Mouse (Mus musculus) B cell, adult 2 months (primary cell): ENCODE measurements around the gene Tceal7.
"Not testable (repeated sequence)": the region's sequence is repeated elsewhere in the genome, so short reads cannot be mapped to it uniquely, and the experiment has no call there.

Source experiments
- DNase-seq, 2 experiments: peaks; one replicate each; pipeline ENCODE4 v3.0.0; 2022

The Tceal7 gene

GRCm38 (mm10) chrX:136249671-136250070 lies 35.1 kb downstream of the Tceal7 start:
- DNase-seq, result no peak

DNA sequence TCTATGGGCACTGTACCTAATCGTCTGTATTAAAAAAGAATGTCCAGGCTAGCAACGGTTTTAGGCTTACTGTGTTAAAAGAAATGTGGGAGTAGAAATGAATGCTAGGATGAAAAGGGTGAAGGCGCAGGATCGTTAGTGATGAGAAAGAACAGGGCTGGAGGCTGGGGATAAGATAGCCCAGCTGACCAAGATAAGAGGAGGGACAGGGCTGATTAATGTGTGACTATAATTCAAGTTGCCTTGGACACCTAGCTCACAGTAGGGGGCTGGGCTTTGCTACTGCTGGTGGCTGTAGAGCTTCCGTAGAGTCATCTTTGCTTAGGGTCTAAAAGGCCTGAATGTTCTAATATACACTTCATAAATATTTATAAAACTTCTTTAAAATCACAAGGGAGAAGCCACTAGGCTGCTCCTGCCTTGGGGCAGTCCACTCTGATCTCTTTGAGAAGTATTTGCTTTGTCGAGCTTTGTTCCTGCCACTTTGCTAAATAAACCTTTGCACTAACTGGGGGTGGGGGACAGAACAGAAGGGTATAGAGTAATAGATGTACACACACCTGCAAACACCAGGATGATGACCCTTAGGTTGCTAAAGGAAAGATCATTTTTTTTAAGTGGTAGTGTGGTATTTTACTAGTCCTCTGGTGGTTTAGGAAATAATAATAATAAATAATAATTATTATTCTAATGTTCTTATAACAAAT lies 37.6 kb downstream of the Tceal7 start:
- DNase-seq, result no peak

DNA sequence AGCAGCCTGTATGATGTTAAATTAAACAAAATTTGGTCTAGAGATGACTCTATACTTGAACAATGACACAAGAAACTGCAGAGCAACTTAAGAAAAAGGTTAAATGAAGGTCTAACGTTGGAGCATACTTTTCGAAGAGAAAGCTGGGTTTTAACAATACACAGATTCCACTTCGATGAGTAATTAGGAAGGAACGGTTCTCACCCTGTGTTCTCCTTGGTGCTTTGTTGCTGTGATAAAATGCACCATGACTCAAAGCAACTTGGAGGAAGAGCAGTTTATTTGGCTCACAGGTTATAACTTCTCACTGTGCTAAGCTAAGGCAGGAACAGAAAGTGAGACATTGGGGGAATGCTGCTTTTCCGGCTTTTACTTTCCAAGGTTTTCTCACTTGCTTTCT lies 53.1 kb downstream of the Tceal7 start:
- no peak for DNase-seq

- no peak for DNase-seq
These were observed 53.6 kb downstream of the Tceal7 start for GRCm38 (mm10) chrX:136268173-136268572.

DNA sequence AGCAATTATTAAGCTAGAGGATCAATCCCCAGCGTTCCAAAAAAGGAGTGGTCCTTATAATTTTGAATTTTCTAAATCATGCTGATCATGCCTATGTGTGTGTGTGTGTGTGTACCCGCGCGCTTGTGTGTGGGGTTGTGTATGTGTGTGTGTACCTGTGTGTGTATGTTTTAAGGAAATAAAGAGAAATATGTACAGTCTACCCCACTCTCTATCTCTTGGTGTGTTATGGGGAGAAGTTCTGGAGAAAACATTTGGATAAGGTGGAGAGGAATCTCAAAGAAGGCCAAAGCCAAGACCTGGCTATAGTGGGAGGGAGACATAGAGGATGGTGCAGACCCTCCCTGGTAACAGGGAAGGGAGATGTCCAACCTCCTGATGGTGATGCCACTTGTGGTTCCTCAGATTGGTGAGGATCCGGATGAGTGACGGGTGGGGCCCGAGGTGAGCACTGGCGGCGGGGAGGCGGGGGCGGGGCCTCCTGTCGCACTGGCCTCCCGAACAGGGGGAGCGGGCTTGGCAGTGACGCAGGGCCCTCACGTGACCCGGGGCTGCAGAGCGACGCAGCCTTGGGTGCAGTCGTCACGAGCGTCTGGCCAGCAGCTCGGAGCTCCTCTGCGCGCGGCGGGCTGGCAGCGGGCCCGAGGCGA lies 55.3 kb downstream of the Tceal7 start, which contains the start of gene Bex3:
Bex3 (plus strand) TSS at position 511 of the 650 bp plus-strand sequence.
- DNase-seq, result peak; percentile 50 to 54

DNA sequence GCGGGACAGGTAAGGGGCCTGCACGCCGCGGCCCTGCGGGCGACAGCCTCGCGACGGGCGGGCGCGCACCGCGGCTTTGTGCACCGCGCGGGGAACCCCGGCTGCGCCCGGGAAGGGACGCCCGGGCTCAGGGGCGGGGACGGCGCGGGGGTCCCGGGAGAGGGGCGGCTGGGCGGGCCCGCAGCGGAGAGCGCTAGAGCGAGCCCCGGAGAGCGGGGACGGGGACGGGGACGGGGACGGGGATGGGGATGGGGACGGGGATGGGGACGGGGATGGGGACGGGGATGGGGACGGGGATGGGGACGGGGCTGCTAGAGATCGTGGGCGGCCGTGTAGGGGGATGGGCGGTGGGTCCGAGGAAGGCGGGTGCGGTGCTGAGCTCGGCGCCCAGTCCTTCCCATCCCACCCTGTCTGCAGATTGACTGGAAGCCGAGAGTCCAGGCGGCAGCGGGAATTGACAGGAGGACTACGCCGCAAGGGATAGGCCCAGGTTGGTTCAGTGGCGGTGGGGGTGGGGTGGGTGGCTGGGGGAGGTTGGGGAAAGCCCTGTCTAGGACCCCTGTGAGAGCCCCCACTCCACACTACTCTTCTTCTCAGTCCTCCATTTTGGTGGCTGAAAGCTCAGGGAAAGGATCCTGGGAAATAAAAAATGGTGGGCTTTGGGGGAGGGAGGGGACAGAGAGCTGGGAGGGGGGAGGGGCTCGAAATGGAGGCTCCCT lies 56.0 kb downstream of the Tceal7 start:
- not testable (repeated sequence) for DNase-seq

- DNase-seq, result no peak
These were observed 60.0 kb downstream of the Tceal7 start for GRCm38 (mm10) chrX:136274542-136274941.

DNA sequence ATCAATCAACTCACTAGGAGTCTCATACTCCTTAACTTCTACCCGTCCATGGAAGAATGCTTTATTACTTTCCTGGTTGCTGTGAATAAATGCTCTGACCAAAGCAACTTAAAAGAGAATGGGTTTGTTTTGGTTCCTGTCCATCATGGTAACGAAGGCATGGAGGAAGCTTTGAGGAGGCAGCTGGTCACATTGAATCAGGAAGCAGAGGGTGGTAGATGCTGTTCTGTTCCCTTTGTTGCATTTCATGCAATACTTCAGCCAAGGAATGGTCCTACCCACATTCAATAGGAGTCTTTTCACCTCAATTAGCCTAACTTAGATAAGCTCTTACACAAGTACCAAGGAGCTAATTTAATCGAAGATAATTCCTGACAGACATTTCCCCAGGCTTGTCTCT lies 60.8 kb downstream of the Tceal7 start:
- no peak for DNase-seq
